Mouse (Mus musculus): ENCODE measurements around the gene Pih1d2. TPM values are rescaled to one million over a fixed set of nuclear protein-coding genes. Genes with fewer than 3 reads are reported as not detected.

The Pih1d2 gene
- polyA plus RNA-seq, 1 experiment from 2014 or later = 1.8 TPM

- no peaks in the 10 kb centered on the region; the same call in 1 of the 2 replicates for H3K4me1 ChIP-seq
- H3K27me3 ChIP-seq (replicated peaks) = no peaks in the 10 kb centered on the region
- no peak overlapping the region for H3K9ac ChIP-seq
- no peak overlapping the region for H3K4me2 ChIP-seq
- H3K36me3 ChIP-seq = peaks cover 31% of the 10 kb centered on the region
- H3K27ac ChIP-seq (replicated peaks) = no peak overlapping the region
- no peak overlapping the region for H3K4me3 ChIP-seq
- no peak for ATAC-seq (ENCODE audit: extremely low read depth, insufficient number of reproducible peaks, low FRiP score, low TSS enrichment)
- WGBS = 60% methylated on average over 8 of the region's 8 CpGs
- no peaks in the 10 kb centered on the region for H3K9me3 ChIP-seq
Measured at GRCm38 (mm10) chr9:50667579-50668498, 50.7 kb downstream of the Pih1d2 start.

- Histone ChIP-seq H3K4me2 (no peak overlapping the region), H3K4me1 (no peaks in the 10 kb centered on the region; the same call in 1 of the 2 replicates), H3K27me3 (replicated peaks) (no peaks in the 10 kb centered on the region), H3K9me3 (no peaks in the 10 kb centered on the region), H3K36me3 (peaks cover 25% of the 10 kb centered on the region), H3K9ac (no peak overlapping the region), H3K4me3 (no peak overlapping the region), H3K27ac (replicated peaks) (no peak overlapping the region)
- no peak for ATAC-seq (ENCODE audit: extremely low read depth, insufficient number of reproducible peaks, low FRiP score, low TSS enrichment)
- 26% methylated on average over 5 of the region's 5 CpGs for WGBS
Measured at GRCm38 (mm10) chr9:50670690-50671089, 53.6 kb downstream of the Pih1d2 start.

Other genes with a start within 250 kb of the Pih1d2 start
- gene Plet1, start 122.8 kb upstream of the Pih1d2 start, polyA plus RNA-seq (2015; fragmentation: Nextera tagmentation; extraction: Ambion mirVana) = 0.14 and 0.19 TPM in 2 replicates
- gene Pts, start 88.6 kb upstream of the Pih1d2 start, polyA plus RNA-seq (2015; fragmentation: Nextera tagmentation; extraction: Ambion mirVana) = 76.0 and 79.3 TPM in 2 replicates
- 5.5 and 7.1 TPM in 2 replicates for gene Il18, start 62.5 kb upstream of the Pih1d2 start, polyA plus RNA-seq (2015; fragmentation: Nextera tagmentation; extraction: Ambion mirVana)
- gene Bco2, start 62.1 kb upstream of the Pih1d2 start, polyA plus RNA-seq (2015; fragmentation: Nextera tagmentation; extraction: Ambion mirVana) = 0.20 TPM in 1 of 2 replicates, not detected in the other
- not detected in 2 replicates for gene Tex12, start 56.0 kb upstream of the Pih1d2 start, polyA plus RNA-seq (2015; fragmentation: Nextera tagmentation; extraction: Ambion mirVana)
- gene Sdhd, start 13.5 kb upstream of the Pih1d2 start, polyA plus RNA-seq (2015; fragmentation: Nextera tagmentation; extraction: Ambion mirVana) = 568 and 646 TPM in 2 replicates
- gene Timm8b, start 13.4 kb upstream of the Pih1d2 start, polyA plus RNA-seq (2015; fragmentation: Nextera tagmentation; extraction: Ambion mirVana) = 247 and 287 TPM in 2 replicates
- gene Nkapd1, start 143 bp downstream of the Pih1d2 start, polyA plus RNA-seq (2015; fragmentation: Nextera tagmentation; extraction: Ambion mirVana) = 15.1 and 15.5 TPM in 2 replicates
- gene Dlat, start 42.5 kb downstream of the Pih1d2 start, polyA plus RNA-seq (2015; fragmentation: Nextera tagmentation; extraction: Ambion mirVana) = 106 and 116 TPM in 2 replicates
- gene Dixdc1, start 122.2 kb downstream of the Pih1d2 start, polyA plus RNA-seq (2015; fragmentation: Nextera tagmentation; extraction: Ambion mirVana) = 7.5 and 8.1 TPM in 2 replicates
- 9.7 and 10.2 TPM in 2 replicates for gene 2310030G06Rik, start 129.2 kb downstream of the Pih1d2 start, polyA plus RNA-seq (2015; fragmentation: Nextera tagmentation; extraction: Ambion mirVana)
- 1,022 and 1,124 TPM in 2 replicates for gene Cryab, start 134.0 kb downstream of the Pih1d2 start, polyA plus RNA-seq (2015; fragmentation: Nextera tagmentation; extraction: Ambion mirVana)
- gene Hspb2, start 135.0 kb downstream of the Pih1d2 start, polyA plus RNA-seq (2015; fragmentation: Nextera tagmentation; extraction: Ambion mirVana) = 260 and 319 TPM in 2 replicates
- 8.2 and 8.5 TPM in 2 replicates for gene Fdxacb1, start 150.9 kb downstream of the Pih1d2 start, polyA plus RNA-seq (2015; fragmentation: Nextera tagmentation; extraction: Ambion mirVana)
- gene Alg9, start 157.7 kb downstream of the Pih1d2 start, polyA plus RNA-seq (2015; fragmentation: Nextera tagmentation; extraction: Ambion mirVana) = 27.3 and 31.9 TPM in 2 replicates
- gene 1110032A03Rik, start 158.2 kb downstream of the Pih1d2 start, polyA plus RNA-seq (2015; fragmentation: Nextera tagmentation; extraction: Ambion mirVana) = 24.5 and 25.9 TPM in 2 replicates
- 46.3 and 48.6 TPM in 2 replicates for gene Ppp2r1b, start 228.0 kb downstream of the Pih1d2 start, polyA plus RNA-seq (2015; fragmentation: Nextera tagmentation; extraction: Ambion mirVana)

Measured in heart, embryonic 13.5 days (tissue).